Mouse (Mus musculus) brain, embryonic 14.5 days (tissue): ENCODE measurements around the gene Xylt1.

Experiments used
- CTCF ChIP-seq: fragments of 200-500 bp; IDR thresholded peaks from 2 replicates; pipeline ENCODE4 v1.5.1; 2012; ENCODE audit warnings: inconsistent platforms, mild to moderate bottlenecking, moderate library complexity, borderline replicate concordance; ENCODE audit not compliant: insufficient read depth, insufficient read length; ENCODE audit errors: extremely low read depth
- POLR2A ChIP-seq: fragments of 200-500 bp; IDR thresholded peaks from 2 replicates; pipeline ENCODE4 v1.6.1; 2012; ENCODE audit warnings: mild to moderate bottlenecking, inconsistent platforms, borderline replicate concordance; ENCODE audit not compliant: poor library complexity, insufficient read depth, insufficient read length, severe bottlenecking; ENCODE audit errors: extremely low read depth

DNA sequence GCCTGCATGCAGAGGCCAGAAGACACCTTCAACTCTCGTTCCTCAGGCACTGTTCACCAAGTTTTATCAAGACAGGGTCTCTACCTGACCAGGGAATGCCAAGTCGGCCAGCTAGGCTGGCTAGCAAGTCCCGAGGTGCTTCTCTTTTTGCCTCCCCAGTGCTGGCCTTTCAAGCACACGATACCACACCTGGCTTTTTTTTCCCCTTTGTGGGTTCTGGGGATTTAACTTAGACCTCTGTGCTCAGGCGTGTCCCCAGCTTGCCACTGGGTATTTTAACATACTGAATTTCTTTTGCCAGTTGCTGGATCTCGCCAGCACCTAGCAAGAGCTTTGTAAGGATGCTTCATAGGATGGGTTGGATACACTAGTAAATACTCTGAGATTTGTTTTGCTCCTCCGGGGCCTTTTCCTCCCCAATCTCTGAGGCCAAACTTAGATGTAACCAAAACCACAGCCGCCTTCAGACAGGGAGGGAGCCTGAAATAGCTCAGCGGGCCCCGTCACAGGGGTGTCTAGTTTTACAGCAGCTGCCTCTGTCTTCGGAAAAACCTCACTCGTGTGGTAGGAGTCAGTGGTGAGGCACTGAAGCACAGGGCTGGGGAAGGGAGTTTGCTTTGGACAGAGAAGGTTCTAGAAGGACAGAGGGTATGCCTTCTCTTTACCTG, 33.7 kb downstream of the Xylt1 start:
- TF ChIP-seq CTCF, result no peak
- TF ChIP-seq POLR2A, result no peak
